Mouse (Mus musculus): ENCODE data around the gene Cd72. TPM values are rescaled to one million over a fixed set of nuclear protein-coding genes. Genes with fewer than 3 reads are reported as not detected.
"Not testable (repeated sequence)": the region's sequence is repeated elsewhere in the genome, so short reads cannot be mapped to it uniquely, and the experiment has no call there.

Gene Cd72
- polyA plus RNA-seq, 1 experiment = 1.8 TPM

DNA sequence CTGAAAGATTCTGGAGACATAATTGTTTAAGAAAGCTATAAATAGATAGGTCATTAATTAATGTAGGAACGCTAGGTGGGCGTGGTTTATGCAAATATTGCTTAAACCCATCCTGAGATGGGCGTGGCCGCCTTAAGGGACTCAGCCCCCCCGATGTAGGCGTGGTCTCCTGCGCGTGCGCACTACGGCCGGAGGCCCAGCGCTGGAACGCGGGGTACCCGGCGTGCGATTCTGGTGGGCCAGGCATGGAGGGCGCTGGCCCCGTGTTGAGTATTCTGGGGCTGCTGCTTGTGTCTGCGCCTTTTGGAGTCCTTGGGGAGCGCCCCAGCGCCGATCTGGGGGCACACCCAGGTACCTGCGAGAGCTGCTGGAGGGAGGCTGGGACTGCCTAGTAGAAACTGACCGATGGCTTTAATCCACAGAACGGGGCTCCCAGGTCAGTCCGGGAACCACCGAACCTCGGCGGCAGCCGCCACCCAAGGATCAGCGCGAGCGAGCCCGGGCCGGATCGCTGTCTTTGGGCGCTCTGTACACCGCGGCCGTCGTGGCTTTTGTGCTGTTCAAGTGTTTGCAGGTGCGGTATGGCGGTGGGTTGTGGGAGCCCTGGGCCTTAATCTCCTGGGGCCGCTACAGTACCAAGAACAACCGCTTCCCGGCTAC lies 38.9 kb upstream of the Cd72 start:
- no peak for TF ChIP-seq CTCF (IDR thresholded peaks at IDR 0.05; ENCODE audit: extremely low read depth, insufficient read depth, low read length)
- TF ChIP-seq POLR2A (IDR thresholded peaks at IDR 0.05; ENCODE audit: extremely low read depth, insufficient read depth, low read length) = peak; percentile 96
- Histone ChIP-seq H3K4me3 (ENCODE audit: insufficient read depth, low read length) (peak overlapping the region; percentile 80), H3K27ac (ENCODE audit: insufficient read depth, low read length) (peak overlapping the region; percentile 25; the same call in 1 of the 2 replicates), H3K4me1 (ENCODE audit: control insufficient read depth, insufficient read depth, low read length) (no peaks in the 10 kb centered on the region)

DNA sequence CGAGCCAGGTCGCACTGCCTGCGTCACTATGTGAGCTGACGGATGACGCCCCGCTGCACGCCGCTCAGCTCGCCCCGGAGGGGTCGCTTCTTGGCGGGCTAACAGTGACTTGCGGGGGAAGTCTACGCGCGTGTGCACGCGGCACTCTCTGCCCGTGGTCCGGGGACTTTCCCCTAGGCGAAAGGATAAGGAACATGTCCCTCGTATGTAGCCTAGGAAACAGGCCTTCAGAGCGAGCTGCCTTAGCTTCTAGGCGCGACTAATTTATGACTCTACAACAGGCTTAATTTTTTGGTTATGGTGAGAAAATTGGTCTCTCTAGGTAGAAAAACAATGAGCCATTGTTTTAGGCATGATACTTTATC lies 38.4 kb upstream of the Cd72 start, which contains the start of gene Ccdc107:
TSS of gene Ccdc107 (plus strand) at position 80 of the 365 bp plus-strand sequence.
- TF ChIP-seq CTCF (IDR thresholded peaks at IDR 0.05; ENCODE audit: extremely low read depth, insufficient read depth, low read length) = no peak
- TF ChIP-seq POLR2A (IDR thresholded peaks at IDR 0.05; ENCODE audit: extremely low read depth, insufficient read depth, low read length) = no peak
- H3K27ac ChIP-seq (ENCODE audit: insufficient read depth, low read length) = peak within 1 kb of the TSS; percentile 25; the same call in 1 of the 2 replicates
- no peaks in the 10 kb centered on the region for H3K4me1 ChIP-seq (ENCODE audit: control insufficient read depth, insufficient read depth, low read length)
- peak within 1 kb of the TSS; percentile 80 for H3K4me3 ChIP-seq (ENCODE audit: insufficient read depth, low read length)

DNA sequence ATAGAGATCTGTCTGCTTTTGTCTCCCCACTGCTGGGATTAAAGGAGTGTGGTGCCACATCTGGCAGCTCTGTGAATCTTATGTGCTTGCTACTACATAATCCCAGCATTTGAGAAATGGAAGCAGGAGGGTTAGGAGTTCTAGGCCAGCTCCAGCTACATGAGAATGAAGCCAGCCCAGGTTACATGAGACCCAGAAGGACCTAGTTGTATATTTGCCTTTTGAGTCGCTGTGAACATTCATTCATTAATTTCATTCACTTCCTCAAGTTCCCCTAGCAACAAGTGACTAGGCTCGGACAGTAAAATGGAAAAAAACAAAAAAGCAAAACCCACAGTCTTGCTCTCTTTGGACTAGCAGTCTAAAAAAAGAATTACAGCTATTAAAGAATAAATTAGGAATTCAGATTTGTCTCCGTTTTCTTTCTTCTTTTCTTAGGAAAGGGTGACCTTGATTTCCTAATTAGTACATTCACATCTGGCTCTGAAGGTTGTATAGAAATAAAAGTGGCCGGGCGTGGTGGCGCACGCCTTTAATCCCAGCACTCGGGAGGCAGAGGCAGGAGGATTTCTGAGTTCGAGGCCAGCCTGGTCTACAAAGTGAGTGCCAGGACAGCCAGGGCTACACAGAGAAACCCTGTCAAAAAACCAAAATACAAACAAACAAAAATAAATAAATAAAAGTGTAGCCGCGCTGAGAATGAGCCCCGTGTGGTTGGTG lies 37.8 kb upstream of the Cd72 start:
- TF ChIP-seq CTCF (IDR thresholded peaks at IDR 0.05; ENCODE audit: extremely low read depth, insufficient read depth, low read length) = no peak
- TF ChIP-seq POLR2A (IDR thresholded peaks at IDR 0.05; ENCODE audit: extremely low read depth, insufficient read depth, low read length) = no peak
- Histone ChIP-seq H3K27ac (ENCODE audit: insufficient read depth, low read length) (no peak overlapping the region), H3K4me3 (ENCODE audit: insufficient read depth, low read length) (no peak overlapping the region), H3K4me1 (ENCODE audit: control insufficient read depth, insufficient read depth, low read length) (no peaks in the 10 kb centered on the region)

DNA sequence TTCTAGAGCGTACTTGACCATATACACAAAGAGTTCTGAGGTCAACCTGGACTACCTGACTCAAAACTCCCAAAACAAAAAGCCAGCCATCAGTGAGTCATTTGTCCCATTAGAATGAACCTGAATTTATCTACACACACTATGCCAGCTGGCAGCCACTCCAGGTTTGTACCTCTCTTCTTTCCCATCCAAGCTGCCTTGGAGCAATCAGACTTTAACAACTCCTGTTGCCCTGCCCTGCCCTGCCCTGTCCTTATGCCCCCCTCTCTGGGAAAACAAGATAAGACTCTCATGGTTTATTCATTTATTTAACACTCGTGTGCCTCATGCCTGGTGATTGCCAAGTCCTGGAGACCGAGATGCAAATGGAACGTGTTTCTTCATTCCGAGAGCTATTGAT lies 36.4 kb upstream of the Cd72 start:
- H3K27ac ChIP-seq (ENCODE audit: insufficient read depth, low read length) = no peak overlapping the region
- H3K4me1 ChIP-seq (ENCODE audit: control insufficient read depth, insufficient read depth, low read length) = no peaks in the 10 kb centered on the region
- TF ChIP-seq POLR2A (IDR thresholded peaks at IDR 0.05; ENCODE audit: extremely low read depth, insufficient read depth, low read length) = no peak
- no peak for TF ChIP-seq CTCF (IDR thresholded peaks at IDR 0.05; ENCODE audit: extremely low read depth, insufficient read depth, low read length)
- no peak overlapping the region for H3K4me3 ChIP-seq (ENCODE audit: insufficient read depth, low read length)

DNA sequence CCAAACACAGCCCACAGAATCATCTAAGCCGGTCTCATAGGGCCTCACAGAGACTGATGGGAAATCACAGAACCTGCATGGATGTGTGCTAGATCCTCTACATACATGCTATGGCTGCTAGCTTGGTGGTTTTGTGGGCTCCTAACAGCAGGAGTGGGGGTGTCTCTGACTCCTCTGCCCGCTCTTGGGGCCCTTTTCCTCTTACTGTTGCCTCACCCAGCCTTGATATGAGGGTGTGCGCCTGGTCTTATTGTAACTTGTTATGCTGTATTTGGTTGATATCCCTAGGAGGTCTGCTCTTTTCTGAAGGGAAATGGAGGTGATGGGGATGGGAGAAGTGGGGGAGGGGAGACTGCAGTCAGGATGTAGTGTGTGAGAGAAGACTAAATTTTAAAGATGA lies 35.2 kb upstream of the Cd72 start:
- Histone ChIP-seq H3K4me3 (ENCODE audit: insufficient read depth, low read length) (no peak overlapping the region), H3K27ac (ENCODE audit: insufficient read depth, low read length) (no peak overlapping the region), H3K4me1 (ENCODE audit: control insufficient read depth, insufficient read depth, low read length) (no peaks in the 10 kb centered on the region)
- no peak for TF ChIP-seq CTCF (IDR thresholded peaks at IDR 0.05; ENCODE audit: extremely low read depth, insufficient read depth, low read length)
- TF ChIP-seq POLR2A (IDR thresholded peaks at IDR 0.05; ENCODE audit: extremely low read depth, insufficient read depth, low read length) = no peak

DNA sequence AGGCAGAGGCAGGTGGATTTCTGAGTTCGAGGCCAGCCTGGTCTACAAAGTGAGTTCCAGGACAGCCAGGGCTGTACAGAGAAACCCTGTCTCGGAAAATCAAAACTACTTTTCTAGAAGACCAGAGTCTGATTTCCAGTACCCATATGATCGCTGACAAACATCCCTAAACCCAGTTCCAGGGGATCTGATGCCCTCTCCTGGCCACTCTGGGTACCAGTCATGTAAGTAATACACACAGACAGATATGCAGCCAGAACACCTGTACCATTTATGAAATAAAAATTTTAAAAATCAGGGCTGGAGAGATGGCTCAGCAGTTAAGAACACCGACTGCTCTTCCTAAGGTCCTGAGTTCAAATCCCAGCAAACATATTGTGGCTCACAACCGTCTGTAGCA lies 31.2 kb upstream of the Cd72 start:
- not testable (repeated sequence) for H3K4me1 ChIP-seq (ENCODE audit: control insufficient read depth, insufficient read depth, low read length); H3K27ac ChIP-seq (ENCODE audit: insufficient read depth, low read length); H3K4me3 ChIP-seq (ENCODE audit: insufficient read depth, low read length)

DNA sequence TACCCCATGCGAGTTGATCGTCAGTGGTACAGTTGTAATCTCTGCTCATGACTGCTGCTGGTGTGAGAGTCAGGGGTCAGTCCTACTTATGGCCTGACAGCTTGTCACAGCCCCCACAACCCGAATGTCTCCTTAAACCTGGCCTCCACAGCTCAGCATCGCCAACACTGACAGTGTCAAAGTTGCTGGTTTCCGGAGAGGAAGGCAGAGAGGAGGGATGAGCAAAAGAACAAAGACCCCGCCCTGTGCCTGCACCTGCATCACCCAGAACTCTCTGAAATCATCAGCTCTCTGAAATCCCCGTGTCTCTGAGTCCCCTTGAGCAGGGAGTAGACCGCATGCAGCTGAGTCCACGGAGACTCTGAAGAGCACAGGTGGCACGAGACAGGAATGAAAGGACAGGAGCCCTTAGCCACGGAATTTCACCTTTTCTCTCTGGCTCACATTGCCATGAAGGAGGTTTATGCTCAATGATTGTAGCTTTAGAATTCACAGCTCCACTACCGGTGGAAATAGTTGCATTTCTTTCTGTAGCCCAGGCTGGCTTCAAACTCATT lies 29.2 kb upstream of the Cd72 start, which contains the start of gene Sit1:
TSS of gene Sit1 (minus strand) at position 200 of the 557 bp plus-strand sequence.
- no peak for TF ChIP-seq CTCF (IDR thresholded peaks at IDR 0.05; ENCODE audit: extremely low read depth, insufficient read depth, low read length)
- no peak for TF ChIP-seq POLR2A (IDR thresholded peaks at IDR 0.05; ENCODE audit: extremely low read depth, insufficient read depth, low read length)
- Histone ChIP-seq H3K4me3 (ENCODE audit: insufficient read depth, low read length) (no peak within 1 kb of the TSS), H3K4me1 (ENCODE audit: control insufficient read depth, insufficient read depth, low read length) (no peaks in the 10 kb centered on the region), H3K27ac (ENCODE audit: insufficient read depth, low read length) (no peak within 1 kb of the TSS)

DNA sequence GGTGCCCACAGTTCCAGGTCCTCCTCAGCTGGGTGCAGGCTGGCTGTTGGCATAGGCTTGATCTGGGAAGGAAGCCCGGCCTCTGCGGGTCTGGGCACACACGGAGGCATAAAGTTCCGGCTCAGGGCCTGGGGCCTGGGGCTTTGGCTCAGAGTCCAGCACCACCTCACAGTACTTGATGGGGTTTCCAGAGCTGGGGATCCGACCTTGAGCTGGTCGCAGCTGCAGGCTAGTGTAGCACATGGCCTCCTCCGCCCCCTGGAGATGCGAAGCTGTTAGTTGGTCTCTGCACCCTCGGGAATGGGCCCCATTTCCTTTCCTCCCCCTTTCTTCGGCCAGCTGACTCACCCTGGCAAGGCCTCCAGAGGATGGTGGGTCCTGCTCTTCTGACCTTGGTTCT lies 28.2 kb upstream of the Cd72 start:
- no peaks in the 10 kb centered on the region for H3K4me1 ChIP-seq (ENCODE audit: control insufficient read depth, insufficient read depth, low read length)
- H3K4me3 ChIP-seq (ENCODE audit: insufficient read depth, low read length) = no peak overlapping the region
- H3K27ac ChIP-seq (ENCODE audit: insufficient read depth, low read length) = no peak overlapping the region
- TF ChIP-seq CTCF (IDR thresholded peaks at IDR 0.05; ENCODE audit: extremely low read depth, insufficient read depth, low read length) = no peak

DNA sequence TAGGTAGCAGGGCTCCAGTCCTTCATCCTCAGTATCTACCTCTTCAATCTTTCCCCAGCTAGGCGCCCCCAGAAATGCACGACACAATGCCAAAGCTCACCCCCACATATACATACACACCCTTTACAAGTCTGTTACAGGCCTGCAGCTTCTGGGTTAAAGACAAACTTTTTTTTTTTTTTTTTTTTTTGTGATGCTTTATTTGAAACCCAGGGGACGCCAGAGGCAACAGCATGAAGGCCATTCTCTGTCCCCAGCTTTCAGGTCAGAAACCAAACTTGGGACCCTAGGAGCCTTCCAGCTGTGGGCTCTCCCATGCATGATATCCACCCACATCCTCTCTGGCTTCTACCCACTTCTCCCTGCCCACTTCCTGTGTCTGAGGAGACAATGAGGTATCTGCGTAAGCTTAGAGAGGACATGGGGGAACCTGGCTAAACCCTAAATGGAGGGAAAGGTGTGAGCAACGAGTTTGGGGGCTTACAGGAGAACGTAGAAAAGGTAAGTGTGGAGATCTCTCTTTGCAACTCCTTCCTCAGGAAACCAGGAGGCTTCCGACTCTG lies 27.5 kb upstream of the Cd72 start:
- Histone ChIP-seq H3K4me3 (ENCODE audit: insufficient read depth, low read length) (no peak overlapping the region), H3K27ac (ENCODE audit: insufficient read depth, low read length) (no peak overlapping the region), H3K4me1 (ENCODE audit: control insufficient read depth, insufficient read depth, low read length) (no peaks in the 10 kb centered on the region)
- TF ChIP-seq POLR2A (IDR thresholded peaks at IDR 0.05; ENCODE audit: extremely low read depth, insufficient read depth, low read length) (no peak), CTCF (IDR thresholded peaks at IDR 0.05; ENCODE audit: extremely low read depth, insufficient read depth, low read length) (no peak)

DNA sequence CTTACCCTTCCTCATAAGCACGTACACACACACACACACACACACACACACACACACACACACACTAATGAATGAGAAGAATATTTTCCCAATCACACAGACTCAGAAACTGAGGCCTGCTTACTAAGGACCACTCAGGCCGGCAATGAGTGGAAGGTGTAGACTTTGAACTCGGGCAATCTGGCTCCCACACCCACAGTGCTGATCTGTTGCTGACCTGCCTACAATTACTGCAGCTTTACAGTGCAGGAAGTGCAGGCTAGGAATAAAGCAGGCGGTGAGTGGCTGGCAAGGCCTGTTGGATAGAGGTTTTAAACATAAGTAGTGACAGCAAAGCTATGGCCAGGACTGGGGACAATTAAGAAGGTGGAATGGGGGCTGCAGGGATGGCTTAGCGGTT lies 26.6 kb upstream of the Cd72 start:
- Histone ChIP-seq H3K4me1 (ENCODE audit: control insufficient read depth, insufficient read depth, low read length) (no peaks in the 10 kb centered on the region), H3K4me3 (ENCODE audit: insufficient read depth, low read length) (no peak overlapping the region), H3K27ac (ENCODE audit: insufficient read depth, low read length) (no peak overlapping the region)
- no peak for TF ChIP-seq POLR2A (IDR thresholded peaks at IDR 0.05; ENCODE audit: extremely low read depth, insufficient read depth, low read length)
- TF ChIP-seq CTCF (IDR thresholded peaks at IDR 0.05; ENCODE audit: extremely low read depth, insufficient read depth, low read length) = no peak
